13 mouse cellular contexts compared by ENCODE assay signal in genomic region chr2:150257291-150257690, GRCm38 (mm10). TPM values are rescaled to one million over a fixed set of nuclear protein-coding genes. Genes with fewer than 3 reads are reported as not detected.
"Had no signal": no experiment of that assay in that cellular context is flagged by ENCODE, and none has a peak within 500 bp of the region (broad histone marks: within the 10 kb centered on the region; RNA-seq: fewer than 3 reads in every experiment).

Gm14124 (plus strand) TSS chr2:150257517.

RNA-seq across cellular contexts. Expression of gene Gm14124, which starts in this region (rescaled TPM):
- total RNA-seq: megakaryocyte-erythroid progenitor cell, adult 5-6 weeks; midbrain, postnatal 0 days had no signal
- polyA plus RNA-seq: kidney, postnatal 0 days; large intestine, adult 2 months; liver, embryonic 12.5 days; liver, embryonic 15.5 days; lung, embryonic 15.5 days; midbrain, embryonic 11.5 days; midbrain, embryonic 14.5 days; midbrain, postnatal 0 days; neural tube, embryonic 11.5 days; small intestine, adult 2 months; spleen, adult 2 months; thymus, adult 2 months had no signal
